Mouse (Mus musculus) retina, postnatal 1 day (tissue): ENCODE results near the gene Apoc3.

Experiments used
- DNase-seq: peaks from one replicate; pipeline ENCODE4 v3.0.0-alpha.2; 2012

The Apoc3 gene

GRCm38 (mm10) chr9:46235596-46235648, at the start of gene Apoc3:
Gene Apoc3, minus strand, starts transcription at chr9:46235636.
- DNase-seq = no peak

- DNase-seq = peak; percentile 96
Observed at GRCm38 (mm10) chr9:46282631-46283436, 47.4 kb upstream of the Apoc3 start, which contains the start of gene Bud13. Gene Bud13, plus strand, starts transcription at chr9:46283008.

- DNase-seq = no peak
Observed at GRCm38 (mm10) chr9:46274494-46274893, 39.1 kb upstream of the Apoc3 start.

GRCm38 (mm10) chr9:46272677-46273454, 37.4 kb upstream of the Apoc3 start, which contains the start of gene Zpr1:
Gene Zpr1, plus strand, starts transcription at chr9:46273064.
- DNase-seq = peak; percentile 97

- no peak for DNase-seq
Observed at GRCm38 (mm10) chr9:46272070-46272469, 36.6 kb upstream of the Apoc3 start.

GRCm38 (mm10) chr9:46270782-46271181, 35.3 kb upstream of the Apoc3 start:
- no peak for DNase-seq

DNA sequence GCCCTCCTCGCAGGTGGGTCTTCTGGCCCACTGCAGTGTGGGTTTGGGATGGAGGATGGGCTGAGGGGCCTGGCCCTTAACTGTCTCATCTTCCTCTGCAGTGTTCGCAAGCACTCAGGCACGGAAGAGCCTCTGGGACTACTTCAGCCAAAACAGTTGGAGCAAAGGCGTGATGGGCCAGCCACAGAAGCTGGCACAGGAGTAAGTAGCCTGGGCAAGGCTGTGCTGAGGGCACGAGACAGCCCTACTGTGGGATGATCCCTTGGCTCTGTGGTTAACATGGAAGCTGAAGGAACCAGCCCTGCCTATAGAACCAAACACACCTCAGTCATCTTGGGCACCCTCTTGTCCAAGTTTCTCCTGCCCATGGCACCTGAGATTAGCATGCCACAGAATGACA, 33.7 kb upstream of the Apoc3 start:
- no peak for DNase-seq

DNA sequence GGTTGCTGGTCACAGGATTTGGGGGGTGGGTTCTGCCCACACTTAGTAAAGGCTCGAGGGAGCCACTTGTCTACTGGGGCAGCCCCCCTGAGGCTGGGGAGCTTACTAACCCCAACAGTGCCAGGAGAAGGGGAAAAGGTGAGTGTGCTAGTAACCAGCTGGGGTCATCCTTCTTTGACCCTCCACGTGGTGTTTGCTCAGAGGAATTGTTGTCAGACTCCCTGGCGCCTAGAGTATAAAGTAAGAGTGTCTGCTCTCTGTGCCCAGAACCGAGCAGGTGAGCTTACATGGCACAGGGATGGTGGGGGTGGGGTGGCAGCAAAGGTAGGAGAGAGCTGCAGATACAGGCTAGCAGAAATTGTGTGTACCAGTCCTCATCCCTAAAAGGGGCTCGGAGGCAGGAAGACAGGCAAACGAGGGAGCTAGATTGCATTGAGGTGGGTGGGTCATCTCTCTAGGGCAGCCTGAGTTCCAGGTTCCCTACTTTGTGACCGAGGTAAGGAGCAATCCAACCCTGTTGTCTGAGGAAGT, 33.0 kb upstream of the Apoc3 start, which contains the start of gene Apoa5:
Gene Apoa5, plus strand, starts transcription at position 291 of the 531 bp plus-strand sequence.
- no peak for DNase-seq

- DNase-seq = no peak
Observed at GRCm38 (mm10) chr9:46261131-46261530, 25.7 kb upstream of the Apoc3 start.

GRCm38 (mm10) chr9:46259111-46259510, 23.7 kb upstream of the Apoc3 start:
- DNase-seq = no peak

- DNase-seq = no peak
Observed at GRCm38 (mm10) chr9:46257546-46257945, 22.1 kb upstream of the Apoc3 start.

- no peak for DNase-seq
Observed at GRCm38 (mm10) chr9:46256658-46257385, 21.4 kb upstream of the Apoc3 start.

DNA sequence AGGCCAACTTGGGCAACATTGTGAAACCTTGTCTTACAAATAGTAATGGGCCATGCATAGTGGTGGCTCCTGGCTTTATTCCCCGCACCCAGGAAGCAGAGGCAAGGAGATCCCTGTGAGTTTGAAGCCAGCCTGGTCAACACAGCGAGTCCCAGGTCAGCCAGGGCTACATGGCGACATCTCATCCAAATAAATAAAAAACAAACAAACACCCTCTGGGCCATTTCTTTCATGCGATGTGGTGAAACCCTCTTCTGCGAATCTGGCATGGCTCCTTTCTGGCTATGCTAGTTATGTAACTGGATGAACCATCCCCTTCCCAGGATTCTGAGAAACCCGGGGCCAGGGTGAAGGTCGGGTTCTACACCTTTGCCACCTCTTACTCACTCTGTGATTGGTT, 20.7 kb upstream of the Apoc3 start:
- no peak for DNase-seq

DNA sequence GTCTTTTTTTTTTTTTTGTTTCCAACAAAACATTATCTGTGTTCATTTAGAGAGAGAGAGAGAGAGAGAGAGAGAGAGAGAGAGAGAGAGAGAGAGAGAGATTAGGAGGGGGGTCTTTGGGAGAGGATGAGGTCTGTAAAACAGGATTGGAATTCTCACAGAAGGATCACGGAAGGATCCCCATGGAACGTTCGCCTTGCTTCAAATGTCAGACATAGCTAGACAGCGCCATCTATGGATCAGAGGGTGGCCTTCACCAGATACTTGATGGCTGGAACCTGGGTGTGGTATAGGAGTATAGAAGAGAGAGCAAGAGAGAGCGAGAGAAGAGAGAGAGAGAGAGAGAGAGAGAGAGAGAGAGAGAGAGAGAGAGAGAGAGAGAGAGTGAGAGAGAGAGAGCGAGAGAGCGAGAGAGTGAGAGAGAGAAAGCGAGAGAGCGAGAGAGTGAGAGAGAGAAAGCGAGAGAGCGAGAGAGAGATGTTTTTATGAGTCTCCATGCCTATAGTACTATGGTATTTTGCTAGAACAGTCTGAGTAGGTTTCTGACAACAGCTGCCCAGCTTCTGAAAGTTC, 11.4 kb upstream of the Apoc3 start:
- DNase-seq = peak; percentile 92

DNA sequence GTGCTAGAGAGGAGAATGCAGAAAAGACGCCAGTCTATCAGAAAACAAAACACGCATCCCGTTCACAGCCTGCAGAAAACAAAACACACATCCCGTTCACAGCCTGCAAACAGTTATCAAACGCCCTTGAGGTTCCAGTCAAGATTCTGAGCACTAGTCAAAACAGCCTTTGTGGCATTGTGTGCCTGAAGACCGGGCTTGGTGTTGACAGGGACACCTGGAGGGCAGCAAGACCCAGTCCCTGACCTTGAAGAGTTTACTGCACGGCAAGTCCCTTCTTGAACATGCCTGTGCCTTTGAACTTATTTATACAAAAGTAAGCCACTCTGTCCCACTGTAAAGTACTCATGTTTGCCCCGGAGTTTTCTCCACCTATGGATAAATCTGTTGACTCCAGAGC, 8.1 kb upstream of the Apoc3 start:
- no peak for DNase-seq

DNA sequence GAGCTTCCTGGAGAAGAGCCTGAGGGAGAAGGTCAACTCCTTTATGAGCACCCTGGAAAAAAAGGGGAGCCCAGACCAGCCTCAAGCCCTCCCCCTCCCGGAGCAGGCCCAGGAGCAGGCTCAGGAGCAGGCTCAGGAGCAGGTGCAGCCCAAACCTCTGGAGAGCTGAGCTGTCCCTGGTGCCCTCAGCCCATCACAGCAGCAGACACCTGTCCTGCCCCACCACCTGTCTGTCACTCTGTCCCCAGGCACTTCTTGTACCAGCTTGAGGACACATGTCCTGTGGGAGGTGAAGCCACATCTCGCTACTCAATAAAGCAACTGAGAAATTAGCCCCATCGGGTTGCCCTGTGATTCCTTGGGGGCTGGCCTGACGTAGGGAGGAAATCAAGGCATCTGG, 7.7 kb upstream of the Apoc3 start:
- no peak for DNase-seq

GRCm38 (mm10) chr9:46241818-46242217, 6.4 kb upstream of the Apoc3 start:
- DNase-seq = no peak

- DNase-seq = no peak
Observed at GRCm38 (mm10) chr9:46240526-46241153, 5.2 kb upstream of the Apoc3 start, which contains the start of gene Apoa4. Gene Apoa4, plus strand, starts transcription at chr9:46240696.

DNA sequence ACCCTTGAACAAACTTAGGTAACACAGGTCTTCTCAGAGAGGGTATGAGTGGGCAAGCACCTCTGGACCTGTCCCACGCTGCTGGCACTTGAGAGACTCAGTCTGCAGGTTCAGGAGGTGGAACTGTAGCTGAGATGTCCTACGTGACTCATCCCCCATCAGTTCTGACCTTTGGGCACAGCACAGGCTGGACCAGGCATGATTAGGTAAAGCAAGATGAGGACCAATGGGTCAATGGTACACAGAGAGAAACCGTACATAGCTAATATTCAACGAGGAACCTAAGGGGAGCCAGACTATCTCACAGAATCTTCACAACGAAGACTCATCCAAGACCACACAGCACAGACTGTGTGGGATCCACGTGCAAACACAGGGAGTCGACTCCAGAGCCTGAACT, 3.4 kb upstream of the Apoc3 start:
- DNase-seq = no peak

GRCm38 (mm10) chr9:46235649-46236048, 213 bp upstream of the Apoc3 start:
- DNase-seq = no peak

- DNase-seq = no peak
Observed at GRCm38 (mm10) chr9:46235196-46235595, 240 bp downstream of the Apoc3 start.

GRCm38 (mm10) chr9:46230450-46230975, 4.9 kb downstream of the Apoc3 start:
- no peak for DNase-seq
